Comparison of ENCODE assay signal across 24 mouse cellular contexts in genomic region chr19:57375161-57375560, GRCm38 (mm10). TPM values are rescaled to one million over a fixed set of nuclear protein-coding genes. Genes with fewer than 3 reads are reported as not detected.
DNase-seq lines count a peak whose midpoint lies in the region; ATAC-seq and TF ChIP-seq lines count a peak whose summit lies in the region.
"Had no signal": no experiment of that assay in that cellular context is flagged by ENCODE, and none has a peak within 500 bp of the region (broad histone marks: within the 10 kb centered on the region; RNA-seq: fewer than 3 reads in every experiment).

No protein-coding gene starts in this region.

- H3K9ac ChIP-seq in liver, postnatal 0 days (replicated peaks): no peak overlapping the region
- no peak overlapping the region for H3K9ac ChIP-seq in MEL (ENCODE audit: control insufficient read depth, low read depth, low read length, poor library complexity, severe bottlenecking)
- H3K9ac ChIP-seq in forebrain, embryonic 14.5 days (ENCODE audit: low read length): no peak overlapping the region
- H3K9ac ChIP-seq: hindbrain, embryonic 13.5 days; limb, embryonic 13.5 days; liver, embryonic 15.5 days; midbrain, embryonic 15.5 days; neural tube, embryonic 13.5 days had no signal

- no peak for TF ChIP-seq CTCF in liver, postnatal 0 days (IDR thresholded peaks at IDR 0.05; ENCODE audit: low read depth)
- TF ChIP-seq CTCF in MEL (IDR thresholded peaks at IDR 0.05 in 2 of 3, conservative IDR thresholded peaks at IDR 0.05 in 1 of 3; ENCODE audit: control insufficient read depth in 1 of 3, insufficient read depth in 1 of 3, low read depth in 2 of 3, low read length in 3 of 3, poor library complexity in 1 of 3, severe bottlenecking in 1 of 3): no peak
- TF ChIP-seq CTCF in bone marrow macrophage, adult 2 months (IDR thresholded peaks at IDR 0.05; ENCODE audit: low read depth, low read length): no peak
- TF ChIP-seq CTCF in layer of hippocampus, adult 2 months (conservative IDR thresholded peaks at IDR 0.05): no peak

- no peak overlapping the region for H3K4me3 ChIP-seq in liver, postnatal 0 days (ENCODE audit: low read depth, low read length)
- no peak overlapping the region for H3K4me3 ChIP-seq in MEL (ENCODE audit: control insufficient read depth in 1 of 2, insufficient read depth in 1 of 2, low read depth in 2 of 2, low read length in 2 of 2)
- no peak overlapping the region for H3K4me3 ChIP-seq in bone marrow macrophage, adult 2 months (ENCODE audit: insufficient read depth, low read length)
- no peak overlapping the region for H3K4me3 ChIP-seq in layer of hippocampus, adult 2 months
- no peak overlapping the region for H3K4me3 ChIP-seq in forebrain, embryonic 14.5 days (ENCODE audit: low read depth, low read length)
- H3K4me3 ChIP-seq: embryonic facial prominence, embryonic 10.5 days; heart, adult 2 months; hindbrain, embryonic 13.5 days; limb, embryonic 13.5 days; liver, embryonic 15.5 days; midbrain, embryonic 15.5 days; neural tube, embryonic 13.5 days had no signal

- WGBS in liver, postnatal 0 days (ENCODE audit: insufficient replicate concordance): 88% methylated on average over 5 of the region's 5 CpGs
- WGBS in forebrain, embryonic 14.5 days: 84% methylated on average over 5 of the region's 5 CpGs

- no peak overlapping the region for H3K27ac ChIP-seq in liver, postnatal 0 days (ENCODE audit: low read depth)
- H3K27ac ChIP-seq in MEL (ENCODE audit: control insufficient read depth, low read depth, low read length): no peak overlapping the region
- peak overlapping the region; percentile 65 for H3K27ac ChIP-seq in bone marrow macrophage, adult 2 months (ENCODE audit: insufficient read depth, low read depth, low read length)
- no peak overlapping the region for H3K27ac ChIP-seq in layer of hippocampus, adult 2 months
- H3K27ac ChIP-seq in forebrain, embryonic 14.5 days (ENCODE audit: low read depth, low read length): no peak overlapping the region
- H3K27ac ChIP-seq: embryonic facial prominence, embryonic 10.5 days; heart, adult 2 months; hindbrain, embryonic 13.5 days; limb, embryonic 13.5 days; liver, embryonic 15.5 days; midbrain, embryonic 15.5 days; neural tube, embryonic 13.5 days had no signal

- TF ChIP-seq POLR2A in MEL (IDR thresholded peaks at IDR 0.05; ENCODE audit: control insufficient read depth in 1 of 2, insufficient read depth in 1 of 2, low read depth in 1 of 2, low read length in 2 of 2, poor library complexity in 1 of 2): peak in 1 of 2 experiments; percentile 35; a peak in 1 of 4 replicates
- TF ChIP-seq POLR2A in bone marrow macrophage, adult 2 months (IDR thresholded peaks at IDR 0.05; ENCODE audit: borderline replicate concordance, low read depth, low read length): no peak

- no peak for DNase-seq in liver, postnatal 0 days
- DNase-seq in liver (no peak), MEL (ENCODE audit: low read depth, low spot score) (peak; percentile 65)
- DNase-seq in layer of hippocampus, adult 2 months (ENCODE audit: low spot score in 2 of 2): no peak
- no peak for DNase-seq in frontal cortex, adult 2 months (ENCODE audit: extremely low spot score in 1 of 2, low spot score in 1 of 2)
- no peak for DNase-seq in forebrain, embryonic 14.5 days (ENCODE audit: low spot score)
- DNase-seq: adrenal gland, adult 8-10 months; cerebellum, postnatal 10 days; gastrocnemius, postnatal 25 days; heart, adult 2 months; kidney, adult 8-10 months; kidney, postnatal 10 days; lung, postnatal 4 days; right cerebral cortex, postnatal 25 days; spleen, adult 18-20 months had no signal

- H3K4me1 ChIP-seq in liver, postnatal 0 days (ENCODE audit: insufficient read depth): no peaks in the 10 kb centered on the region
- H3K4me1 ChIP-seq in MEL (ENCODE audit: control insufficient read depth in 1 of 2, insufficient read depth in 2 of 2, low read length in 2 of 2): peaks cover 2 to 4% of the 10 kb centered on the region in 2 experiments; a peak in 3 of 4 replicates
- peaks cover 7% of the 10 kb centered on the region for H3K4me1 ChIP-seq in bone marrow macrophage, adult 2 months (ENCODE audit: control insufficient read depth, insufficient read depth, low read length)
- no peaks in the 10 kb centered on the region for H3K4me1 ChIP-seq in forebrain, embryonic 14.5 days (ENCODE audit: control insufficient read depth, insufficient read depth, low read length)
- H3K4me1 ChIP-seq: hindbrain, embryonic 13.5 days; limb, embryonic 13.5 days; midbrain, embryonic 15.5 days; neural tube, embryonic 13.5 days had no signal

- no peak for TF ChIP-seq EP300 in liver, postnatal 0 days (IDR thresholded peaks at IDR 0.05; ENCODE audit: low read depth)
- no peak for TF ChIP-seq EP300 in MEL (IDR thresholded peaks at IDR 0.05; ENCODE audit: low read depth in 1 of 2, low read length in 2 of 2)

- H3K36me3 ChIP-seq in liver, postnatal 0 days (replicated peaks; ENCODE audit: insufficient read depth, low read length): peaks cover 88% of the 10 kb centered on the region
- H3K36me3 ChIP-seq in MEL (ENCODE audit: control insufficient read depth in 1 of 2, insufficient read depth in 2 of 2, low read length in 2 of 2): peaks cover 6 to 46% of the 10 kb centered on the region in 2 experiments
- H3K36me3 ChIP-seq in forebrain, embryonic 14.5 days (ENCODE audit: control insufficient read depth, insufficient read depth, low read length): peaks cover 94% of the 10 kb centered on the region

- peak; percentile 45 for ATAC-seq in liver, postnatal 0 days
- no peak for ATAC-seq in forebrain, embryonic 14.5 days
- ATAC-seq: forebrain, embryonic 16.5 days; inflammation-experienced regulatory T-cells, adult 6 months; midbrain, embryonic 15.5 days had no signal

- H3K9me3 ChIP-seq in liver, postnatal 0 days (ENCODE audit: low read length): no peaks in the 10 kb centered on the region
- no peaks in the 10 kb centered on the region for H3K9me3 ChIP-seq in MEL (replicated peaks; ENCODE audit: insufficient read depth, low read length)
- no peaks in the 10 kb centered on the region for H3K9me3 ChIP-seq in forebrain, embryonic 14.5 days (replicated peaks; ENCODE audit: control insufficient read depth, low read length)
- H3K9me3 ChIP-seq: embryonic facial prominence, embryonic 10.5 days; hindbrain, embryonic 13.5 days; limb, embryonic 13.5 days; liver, embryonic 15.5 days; midbrain, embryonic 15.5 days; neural tube, embryonic 13.5 days had no signal

- no peak overlapping the region for H3K4me2 ChIP-seq in liver, postnatal 0 days (ENCODE audit: low read depth, low read length)
- H3K4me2 ChIP-seq in forebrain, embryonic 14.5 days (ENCODE audit: low read length): no peak overlapping the region
- H3K4me2 ChIP-seq: hindbrain, embryonic 13.5 days; limb, embryonic 13.5 days; liver, embryonic 15.5 days; midbrain, embryonic 15.5 days; neural tube, embryonic 13.5 days had no signal

- no peaks in the 10 kb centered on the region for H3K27me3 ChIP-seq in liver, postnatal 0 days (ENCODE audit: insufficient read depth, low read length)
- no peaks in the 10 kb centered on the region for H3K27me3 ChIP-seq in MEL (ENCODE audit: control insufficient read depth in 1 of 2, insufficient read depth in 2 of 2, low read length in 2 of 2)
- H3K27me3 ChIP-seq in forebrain, embryonic 14.5 days (replicated peaks; ENCODE audit: control insufficient read depth, insufficient read depth, low read length): no peaks in the 10 kb centered on the region
- H3K27me3 ChIP-seq: hindbrain, embryonic 13.5 days; limb, embryonic 13.5 days; liver, embryonic 15.5 days; midbrain, embryonic 15.5 days; neural tube, embryonic 13.5 days had no signal

- no peak for TF ChIP-seq RAD21 in MEL (IDR thresholded peaks at IDR 0.05; ENCODE audit: low read depth, low read length)

- H3K79me2 ChIP-seq in MEL (ENCODE audit: control insufficient read depth, insufficient read depth, low read length, poor library complexity): no peaks in the 10 kb centered on the region; the same call in 1 of the 2 replicates

TF ChIP-seq in MEL, 35 proteins besides CTCF, POLR2A, EP300 and RAD21:
- TF ChIP-seq MAFK (IDR thresholded peaks at IDR 0.05; ENCODE audit: borderline replicate concordance, low read depth, low read length) (peak; percentile 89; the same call in 1 of the 2 replicates), MAX (IDR thresholded peaks at IDR 0.05; ENCODE audit: low read length) (no peak), USF1 (IDR thresholded peaks at IDR 0.05; ENCODE audit: low read depth, low read length) (peak; percentile 64), JUND (IDR thresholded peaks at IDR 0.05; ENCODE audit: low read depth, low read length) (0 out of 2 replicates have a peak, but pooled peaks have one; percentile 60), ZMIZ1 (IDR thresholded peaks at IDR 0.05; ENCODE audit: low read depth, low read length) (no peak)

RNA-seq across cellular contexts. Expression of gene Fam160b1, which starts 14.7 kb away (rescaled TPM):
- 7.8 and 9.2 TPM in 2 replicates for polyA plus RNA-seq in liver, postnatal 0 days (2015; fragmentation: Nextera tagmentation; extraction: Ambion mirVana)
- 8.6 and 8.8 TPM in 2 replicates for total RNA-seq in MEL (2012; rRNA removed)
- polyA plus RNA-seq in MEL (2012; ENCODE audit: insufficient read depth in 1 of 2, insufficient read length in 2 of 2, low read depth in 1 of 2, low replicate concordance in 2 of 2, missing spikeins in 1 of 2): 10 to 100 TPM; 19.0 to 28.3 TPM
- 18.3 and 24.1 TPM in 2 replicates for polyA plus RNA-seq in bone marrow macrophage, adult 2 months (2012; ENCODE audit: insufficient read depth, insufficient read length, missing spikeins)
- 10 to 100 TPM; 21.2 to 22.7 TPM for total RNA-seq in layer of hippocampus, adult 2 months (2021)
- polyA plus RNA-seq in frontal cortex, adult 2 months (2012; rRNA removed): 17.0 and 18.3 TPM in 2 replicates
- polyA plus RNA-seq in forebrain, embryonic 14.5 days (2014; fragmentation: Nextera tagmentation; extraction: Ambion mirVana): 12.7 and 15.0 TPM in 2 replicates
